Mouse (Mus musculus) ovary, postnatal 14 days (tissue): ENCODE results near the gene Pam.
"Not testable (repeated sequence)": the region's sequence is repeated elsewhere in the genome, so short reads cannot be mapped to it uniquely, and the experiment has no call there.

ENCODE experiments used
- DNase-seq: peaks from one replicate; pipeline ENCODE4 v3.0.0; 2022; ENCODE audit warnings: low spot score

The Pam gene

GRCm38 (mm10) chr1:97963711-97964110, 131.7 kb downstream of the Pam start:
- DNase-seq, result no peak

GRCm38 (mm10) chr1:97962134-97962533, 133.3 kb downstream of the Pam start:
- no peak for DNase-seq

- DNase-seq, result no peak
Measured at GRCm38 (mm10) chr1:97960681-97961080, 134.8 kb downstream of the Pam start.

GRCm38 (mm10) chr1:97960124-97960523, 135.3 kb downstream of the Pam start:
- DNase-seq, result no peak

- DNase-seq, result no peak
Measured at GRCm38 (mm10) chr1:97958759-97959158, 136.7 kb downstream of the Pam start.

- DNase-seq, result not testable (repeated sequence)
Measured at GRCm38 (mm10) chr1:97949258-97949657, 146.2 kb downstream of the Pam start.

GRCm38 (mm10) chr1:97947100-97947499, 148.3 kb downstream of the Pam start:
- no peak for DNase-seq

GRCm38 (mm10) chr1:97943908-97944608, 151.4 kb downstream of the Pam start:
- DNase-seq, result no peak

GRCm38 (mm10) chr1:97943402-97943801, 152.0 kb downstream of the Pam start:
- no peak for DNase-seq

- DNase-seq, result no peak
Measured at GRCm38 (mm10) chr1:97942966-97943365, 152.5 kb downstream of the Pam start.

GRCm38 (mm10) chr1:97938586-97938985, 156.9 kb downstream of the Pam start:
- no peak for DNase-seq

- DNase-seq, result no peak
Measured at GRCm38 (mm10) chr1:97938053-97938452, 157.4 kb downstream of the Pam start.

GRCm38 (mm10) chr1:97934940-97935339, 160.5 kb downstream of the Pam start:
- DNase-seq, result no peak

GRCm38 (mm10) chr1:97931220-97931619, 164.2 kb downstream of the Pam start:
- no peak for DNase-seq

- DNase-seq, result no peak
Measured at GRCm38 (mm10) chr1:97929415-97930028, 165.9 kb downstream of the Pam start.

- no peak for DNase-seq
Measured at GRCm38 (mm10) chr1:97926789-97927188, 168.7 kb downstream of the Pam start.

- DNase-seq, result no peak
Measured at GRCm38 (mm10) chr1:97926017-97926540, 169.4 kb downstream of the Pam start.

GRCm38 (mm10) chr1:97922395-97922794, 173.1 kb downstream of the Pam start:
- DNase-seq, result no peak

GRCm38 (mm10) chr1:97921886-97922285, 173.6 kb downstream of the Pam start:
- DNase-seq, result no peak

- DNase-seq, result no peak
Measured at GRCm38 (mm10) chr1:97918495-97918894, 177.0 kb downstream of the Pam start.

- DNase-seq, result no peak
Measured at GRCm38 (mm10) chr1:97916971-97917234, 178.5 kb downstream of the Pam start.

GRCm38 (mm10) chr1:97916218-97916970, 179.1 kb downstream of the Pam start:
- DNase-seq, result no peak

GRCm38 (mm10) chr1:97915726-97916125, 179.7 kb downstream of the Pam start:
- DNase-seq, result no peak
